Mouse (Mus musculus) myocyte (in vitro differentiated cells): ENCODE results near the gene Sipa1l1. TPM values are rescaled to one million over a fixed set of nuclear protein-coding genes. Genes with fewer than 3 reads are reported as not detected.
A peak's percentile ranks its signal among the peaks of the same experiment; 100 is the strongest.

Source experiments
- H3K27me3 ChIP-seq: one replicate; pipeline ENCODE4 v1.6.1; 2011; ENCODE audit not compliant: control insufficient read depth, insufficient read depth, insufficient read length
- H3K36me3 ChIP-seq: one replicate; pipeline ENCODE4 v1.6.1; 2011; ENCODE audit not compliant: control insufficient read depth, insufficient read depth
- H3K4me2 ChIP-seq: one replicate; pipeline ENCODE4 v1.6.1; 2011; ENCODE audit warnings: low read depth, control low read depth
- H3K4me3 ChIP-seq: one replicate; pipeline ENCODE4 v1.5.1; 2011; ENCODE audit warnings: mild to moderate bottlenecking, control low read depth, moderate library complexity
- H3K79me2 ChIP-seq: one replicate; pipeline ENCODE4 v1.6.1; 2011; ENCODE audit not compliant: control insufficient read depth, insufficient read depth
- H3ac ChIP-seq: one replicate; pipeline ENCODE4 v1.6.1; 2011; ENCODE audit not compliant: control insufficient read depth, insufficient read length
- CEBPB ChIP-seq: IDR thresholded peaks from 2 replicates; pipeline ENCODE4 v1.6.1; 2011; ENCODE audit warnings: mild to moderate bottlenecking, moderate library complexity; ENCODE audit not compliant: poor library complexity, insufficient read depth, severe bottlenecking
- E2F4 ChIP-seq: IDR thresholded peaks from one replicate; pipeline ENCODE4 v1.6.1; 2011; ENCODE audit warnings: mild to moderate bottlenecking, control low read depth, moderate library complexity; ENCODE audit not compliant: insufficient read depth
- MAX ChIP-seq: IDR thresholded peaks from one replicate; pipeline ENCODE4 v1.6.1; 2011; ENCODE audit warnings: low read depth, mild to moderate bottlenecking, control low read depth
- MYOD1 ChIP-seq, 3 experiments: IDR thresholded peaks; one replicate each; pipeline ENCODE4 v1.6.1; 2011; ENCODE audit warnings: control low read depth in 2 of 3, low read depth in 2 of 3, mild to moderate bottlenecking in 2 of 3, moderate library complexity in 1 of 3; ENCODE audit not compliant: insufficient read length in 2 of 3, control insufficient read depth in 1 of 3
- MYOG ChIP-seq, 3 experiments: IDR thresholded peaks; one replicate each; pipeline ENCODE4 v1.6.1; 2011; ENCODE audit warnings: control low read depth in 2 of 3, low read depth in 2 of 3, mild to moderate bottlenecking in 2 of 3; ENCODE audit not compliant: insufficient read length in 2 of 3, control insufficient read depth in 1 of 3, insufficient read depth in 1 of 3
- POLR2A ChIP-seq: IDR thresholded peaks from one replicate; pipeline ENCODE4 v1.6.1; 2011; ENCODE audit warnings: low read depth, mild to moderate bottlenecking, control low read depth, moderate library complexity; ENCODE audit not compliant: insufficient read length
- POLR2AphosphoS2 ChIP-seq: IDR thresholded peaks from one replicate; pipeline ENCODE4 v1.6.1; 2011; ENCODE audit warnings: low read depth, control low read depth; ENCODE audit not compliant: insufficient read length
- REST ChIP-seq: IDR thresholded peaks from one replicate; pipeline ENCODE4 v1.6.1; 2011; ENCODE audit warnings: mild to moderate bottlenecking, control low read depth, moderate library complexity; ENCODE audit not compliant: insufficient read depth, insufficient read length
- SRF ChIP-seq: IDR thresholded peaks from one replicate; pipeline ENCODE4 v1.6.1; 2011; ENCODE audit warnings: low read depth; ENCODE audit not compliant: control insufficient read depth, insufficient read length
- TCF12 ChIP-seq: IDR thresholded peaks from one replicate; pipeline ENCODE4 v1.6.1; 2011; ENCODE audit warnings: mild to moderate bottlenecking, control low read depth; ENCODE audit not compliant: poor library complexity, insufficient read depth, severe bottlenecking
- TCF3 ChIP-seq: IDR thresholded peaks from one replicate; pipeline ENCODE4 v1.6.1; 2011; ENCODE audit warnings: low read depth, control low read depth; ENCODE audit not compliant: insufficient read length
- USF1 ChIP-seq: IDR thresholded peaks from one replicate; pipeline ENCODE4 v1.6.1; 2011; ENCODE audit warnings: low read depth, mild to moderate bottlenecking, control low read depth, moderate library complexity
- polyA plus RNA-seq: library from polyadenylated mRNA; unstranded; fragments of >200 nt; fragmentation: generic; extraction: Trizol; gene quantifications from one replicate; pipeline ENCODE4 v1.2.1, GENCODE M21; 2012; ENCODE audit warnings: missing spikeins

The Sipa1l1 gene
- polyA plus RNA-seq, 1 experiment: 22.5 TPM

DNA sequence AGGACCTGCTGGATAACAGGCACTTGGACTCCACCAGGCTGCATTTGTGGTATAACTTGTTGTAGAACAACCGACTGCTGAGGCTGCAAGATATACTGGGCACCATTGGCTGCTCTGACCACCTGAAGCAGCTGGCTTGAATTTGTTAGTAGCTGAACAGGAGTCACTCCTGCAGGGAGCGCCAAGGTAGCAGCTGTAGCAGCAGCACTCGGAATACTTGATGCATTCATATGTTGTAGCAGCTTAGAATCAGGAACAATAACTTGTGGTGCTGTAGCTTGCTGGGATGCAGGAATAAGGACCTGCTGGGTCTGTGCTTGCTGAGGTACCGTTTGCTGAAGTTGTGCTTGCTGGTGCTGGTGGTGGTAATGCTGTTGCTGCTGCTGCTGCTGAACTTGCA lies 326.8 kb downstream of the Sipa1l1 start:
- Histone ChIP-seq H3ac (no peak overlapping the region), H3K79me2 (no peaks in the 10 kb centered on the region), H3K4me3 (no peak overlapping the region), H3K36me3 (no peaks in the 10 kb centered on the region), H3K27me3 (peaks cover 13% of the 10 kb centered on the region), H3K4me2 (no peak overlapping the region)
- TF ChIP-seq MYOD1 (IDR thresholded peaks at IDR 0.05; ENCODE audit: control insufficient read depth in 1 of 3, insufficient read length in 2 of 3, low read depth in 2 of 3) (no peak), TCF3 (no peak), MAX (no peak), E2F4 (no peak), USF1 (no peak), REST (no peak), POLR2AphosphoS2 (no peak), SRF (no peak), MYOG (IDR thresholded peaks at IDR 0.05; ENCODE audit: control insufficient read depth in 1 of 3, insufficient read depth in 1 of 3, insufficient read length in 2 of 3, low read depth in 2 of 3) (no peak), CEBPB (no peak), TCF12 (no peak), POLR2A (no peak)

DNA sequence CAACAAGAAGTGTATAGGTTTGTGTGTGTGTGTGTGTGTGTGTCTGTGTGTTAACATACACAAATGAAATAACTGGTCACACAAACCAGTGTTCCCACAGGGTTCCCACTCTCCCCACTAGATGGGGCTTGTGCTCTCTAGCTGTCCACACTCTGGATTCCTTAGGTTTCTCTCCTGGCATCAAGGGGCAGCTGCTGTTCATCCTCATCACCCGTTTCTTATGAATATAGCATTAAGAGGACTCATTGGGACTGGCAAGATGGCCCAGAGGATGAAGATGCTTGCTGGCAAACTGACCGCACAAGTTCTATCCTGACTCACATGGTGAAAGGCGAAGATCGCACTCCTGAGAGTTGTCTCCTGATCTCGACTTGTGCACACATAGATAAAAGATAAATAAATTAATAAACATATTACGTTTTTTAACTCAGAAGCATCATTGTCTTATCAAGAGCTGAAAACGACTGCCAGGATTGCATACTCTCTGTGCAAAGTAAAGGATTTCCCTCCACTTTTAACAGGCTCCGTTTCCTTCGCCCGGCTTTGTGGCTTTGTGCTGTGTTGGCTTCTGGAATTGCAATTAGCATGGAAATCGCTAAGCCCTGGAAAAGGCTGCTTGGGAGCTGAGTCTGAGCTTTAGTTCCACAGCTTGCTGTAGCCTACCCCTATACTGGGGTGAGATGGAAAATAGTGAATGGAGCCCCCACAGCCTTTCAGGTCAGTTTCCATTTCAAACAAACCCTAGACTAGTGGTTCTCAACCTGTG lies 328.9 kb downstream of the Sipa1l1 start:
- H3K4me2 ChIP-seq: peak overlapping the region; percentile 28
- H3K79me2 ChIP-seq: no peaks in the 10 kb centered on the region
- H3K36me3 ChIP-seq: no peaks in the 10 kb centered on the region
- TF ChIP-seq MYOG (IDR thresholded peaks at IDR 0.05; ENCODE audit: control insufficient read depth in 1 of 3, insufficient read depth in 1 of 3, insufficient read length in 2 of 3, low read depth in 2 of 3) (no peak), TCF3 (no peak), TCF12 (no peak), SRF (no peak), POLR2AphosphoS2 (no peak), E2F4 (no peak), POLR2A (no peak), REST (no peak), USF1 (no peak), MYOD1 (IDR thresholded peaks at IDR 0.05; ENCODE audit: control insufficient read depth in 1 of 3, insufficient read length in 2 of 3, low read depth in 2 of 3) (no peak), CEBPB (no peak), MAX (no peak)
- H3K4me3 ChIP-seq: no peak overlapping the region
- peaks cover 9% of the 10 kb centered on the region for H3K27me3 ChIP-seq
- H3ac ChIP-seq: no peak overlapping the region

DNA sequence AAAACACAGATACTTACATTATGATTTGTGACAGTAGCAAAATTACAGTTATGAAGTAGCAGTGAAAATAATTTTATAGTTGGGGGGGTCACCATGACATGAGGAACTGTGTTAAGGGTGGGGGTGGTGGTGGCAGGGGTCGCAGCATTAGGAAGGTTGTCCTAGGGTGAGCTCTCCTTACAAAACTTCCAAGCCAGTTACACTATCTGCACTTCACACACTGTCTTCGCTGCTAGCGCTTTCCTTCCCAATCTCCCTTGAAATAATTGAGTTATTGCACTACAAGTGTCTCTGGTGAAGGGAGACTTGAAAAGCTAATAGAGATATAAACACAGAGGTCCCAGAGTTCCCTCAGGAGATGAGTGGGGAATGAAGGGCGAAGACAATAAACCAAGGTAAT lies 329.6 kb downstream of the Sipa1l1 start:
- Histone ChIP-seq H3ac (no peak overlapping the region), H3K79me2 (no peaks in the 10 kb centered on the region), H3K4me2 (no peak overlapping the region), H3K4me3 (no peak overlapping the region), H3K36me3 (no peaks in the 10 kb centered on the region), H3K27me3 (peaks cover 9% of the 10 kb centered on the region)
- TF ChIP-seq USF1: no peak
- TF ChIP-seq CEBPB: no peak
- TF ChIP-seq SRF: no peak
- no peak for TF ChIP-seq TCF12
- no peak for TF ChIP-seq REST
- no peak for TF ChIP-seq MYOD1 (IDR thresholded peaks at IDR 0.05; ENCODE audit: control insufficient read depth in 1 of 3, insufficient read length in 2 of 3, low read depth in 2 of 3)
- TF ChIP-seq MYOG (IDR thresholded peaks at IDR 0.05; ENCODE audit: control insufficient read depth in 1 of 3, insufficient read depth in 1 of 3, insufficient read length in 2 of 3, low read depth in 2 of 3): no peak

DNA sequence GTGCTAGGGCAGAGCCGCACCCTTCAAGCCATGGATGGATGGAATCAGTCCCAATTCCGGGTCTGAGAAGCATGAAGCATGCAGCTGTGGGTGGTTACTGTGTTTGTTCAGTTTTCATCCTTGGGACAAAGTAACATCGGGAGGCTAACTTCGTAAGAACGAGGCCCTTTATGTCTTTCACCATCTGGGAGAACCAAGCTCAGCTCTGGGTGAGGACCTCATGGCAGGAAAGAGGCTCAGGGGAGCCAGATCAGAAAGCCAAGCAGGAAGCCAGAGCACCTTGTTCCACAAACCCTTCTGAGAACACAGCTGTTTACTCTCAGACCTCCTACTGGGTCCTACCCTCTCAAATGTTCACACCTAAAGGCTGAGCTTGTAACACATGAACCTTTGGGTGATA lies 330.6 kb downstream of the Sipa1l1 start:
- no peak overlapping the region for H3ac ChIP-seq
- peaks cover 9% of the 10 kb centered on the region for H3K27me3 ChIP-seq
- TF ChIP-seq MYOD1 (IDR thresholded peaks at IDR 0.05; ENCODE audit: control insufficient read depth in 1 of 3, insufficient read length in 2 of 3, low read depth in 2 of 3): no peak
- no peak for TF ChIP-seq USF1
- TF ChIP-seq REST: no peak
- no peak for TF ChIP-seq TCF3
- no peak for TF ChIP-seq CEBPB
- TF ChIP-seq MAX: no peak
- TF ChIP-seq E2F4: no peak
- TF ChIP-seq POLR2A: no peak
- TF ChIP-seq MYOG (IDR thresholded peaks at IDR 0.05; ENCODE audit: control insufficient read depth in 1 of 3, insufficient read depth in 1 of 3, insufficient read length in 2 of 3, low read depth in 2 of 3): no peak
- no peak for TF ChIP-seq POLR2AphosphoS2
- TF ChIP-seq TCF12: no peak
- TF ChIP-seq SRF: no peak
- no peak overlapping the region for H3K4me2 ChIP-seq
- no peak overlapping the region for H3K4me3 ChIP-seq
- no peaks in the 10 kb centered on the region for H3K79me2 ChIP-seq
- no peaks in the 10 kb centered on the region for H3K36me3 ChIP-seq
